Mouse (Mus musculus): Measurements from ENCODE around the gene Sncb. TPM values are rescaled to one million over a fixed set of nuclear protein-coding genes. Genes with fewer than 3 reads are reported as not detected.

Sncb gene
- total and polyA plus RNA-seq, 2 experiments from 2014 or later = 111 to 222 TPM

GRCm38 (mm10) chr13:54749061-54749863 is 17.1 kb downstream of the Sncb start:
- Histone ChIP-seq H3K27ac (peak overlapping the region; percentile 94), H3K27me3 (ENCODE audit: insufficient read depth, low read length) (no peaks in the 10 kb centered on the region), H3K4me2 (ENCODE audit: low read depth, low read length) (peak overlapping the region; percentile 61), H3K9ac (replicated peaks; ENCODE audit: low read length) (peak overlapping the region; percentile 84), H3K4me3 (ENCODE audit: low read length) (peak overlapping the region; percentile 63), H3K36me3 (ENCODE audit: insufficient read depth, low read length) (no peaks in the 10 kb centered on the region), H3K4me1 (ENCODE audit: insufficient read depth, low read length) (peaks cover 25% of the 10 kb centered on the region; the same call in 1 of the 2 replicates), H3K9me3 (ENCODE audit: low read length) (no peaks in the 10 kb centered on the region)
- no peak for TF ChIP-seq CTCF (IDR thresholded peaks at IDR 0.05; ENCODE audit: low read depth)
- DNase-seq (ENCODE audit: low spot score) (peak; percentile 91), ATAC-seq (peak; percentile 82)
- 2% methylated on average over 57 of the region's 100 CpGs for WGBS

GRCm38 (mm10) chr13:54748721-54749060 is 17.7 kb downstream of the Sncb start:
- Histone ChIP-seq H3K9me3 (ENCODE audit: low read length) (no peaks in the 10 kb centered on the region), H3K36me3 (ENCODE audit: insufficient read depth, low read length) (no peaks in the 10 kb centered on the region), H3K9ac (replicated peaks; ENCODE audit: low read length) (peak overlapping the region; percentile 84), H3K4me1 (ENCODE audit: insufficient read depth, low read length) (peaks cover 25% of the 10 kb centered on the region; the same call in 1 of the 2 replicates), H3K27ac (peak overlapping the region; percentile 94), H3K27me3 (ENCODE audit: insufficient read depth, low read length) (no peaks in the 10 kb centered on the region), H3K4me2 (ENCODE audit: low read depth, low read length) (peak overlapping the region; percentile 61), H3K4me3 (ENCODE audit: low read length) (peak overlapping the region; percentile 63)
- DNase-seq (ENCODE audit: low spot score) (no peak), ATAC-seq (peak; percentile 41)
- no peak for TF ChIP-seq CTCF (IDR thresholded peaks at IDR 0.05; ENCODE audit: low read depth)
- 22% methylated on average over 10 of the region's 10 CpGs for WGBS

- H3K9me3 ChIP-seq (ENCODE audit: low read length) = no peaks in the 10 kb centered on the region
- H3K9ac ChIP-seq (replicated peaks; ENCODE audit: low read length) = peak overlapping the region; percentile 84
- H3K36me3 ChIP-seq (ENCODE audit: insufficient read depth, low read length) = no peaks in the 10 kb centered on the region
- no peak for TF ChIP-seq CTCF (IDR thresholded peaks at IDR 0.05; ENCODE audit: low read depth)
- 71% methylated on average over 8 of the region's 8 CpGs for WGBS
- no peak for DNase-seq (ENCODE audit: low spot score)
- H3K4me2 ChIP-seq (ENCODE audit: low read depth, low read length) = peak overlapping the region; percentile 61
- H3K4me3 ChIP-seq (ENCODE audit: low read length) = peak overlapping the region; percentile 63
- ATAC-seq = no peak
- H3K27me3 ChIP-seq (ENCODE audit: insufficient read depth, low read length) = no peaks in the 10 kb centered on the region
- peaks cover 25% of the 10 kb centered on the region; the same call in 1 of the 2 replicates for H3K4me1 ChIP-seq (ENCODE audit: insufficient read depth, low read length)
- peak overlapping the region; percentile 94; the same call in 1 of the 2 replicates for H3K27ac ChIP-seq
Observed at GRCm38 (mm10) chr13:54748190-54748589, 18.2 kb downstream of the Sncb start.

- peak; percentile 48 for DNase-seq (ENCODE audit: low spot score)
- H3K9ac ChIP-seq (replicated peaks; ENCODE audit: low read length) = no peak overlapping the region; the same call in 1 of the 2 replicates
Observed at GRCm38 (mm10) chr13:54746896-54747295, 19.5 kb downstream of the Sncb start.

GRCm38 (mm10) chr13:54746110-54746509 is 20.3 kb downstream of the Sncb start:
- TF ChIP-seq CTCF (IDR thresholded peaks at IDR 0.05; ENCODE audit: low read depth) = no peak
- Histone ChIP-seq H3K4me1 (ENCODE audit: insufficient read depth, low read length) (peaks cover 21% of the 10 kb centered on the region; the same call in 1 of the 2 replicates), H3K27ac (no peak overlapping the region), H3K4me3 (ENCODE audit: low read length) (no peak overlapping the region), H3K4me2 (ENCODE audit: low read depth, low read length) (peak overlapping the region; percentile 30; the same call in 1 of the 2 replicates), H3K36me3 (ENCODE audit: insufficient read depth, low read length) (peaks cover 3% of the 10 kb centered on the region; the same call in 1 of the 2 replicates), H3K9ac (replicated peaks; ENCODE audit: low read length) (no peak overlapping the region), H3K27me3 (ENCODE audit: insufficient read depth, low read length) (no peaks in the 10 kb centered on the region), H3K9me3 (ENCODE audit: low read length) (no peaks in the 10 kb centered on the region)
- no peak for ATAC-seq
- no peak for DNase-seq (ENCODE audit: low spot score)
- 34% methylated on average over 6 of the region's 6 CpGs for WGBS

More at GRCm38 (mm10) chr13:54746896-54747295, 19.5 kb downstream of the Sncb start:
- peak; percentile 28; the same call in 1 of the 2 replicates for TF ChIP-seq CTCF (IDR thresholded peaks at IDR 0.05; ENCODE audit: low read depth)
- H3K27me3 ChIP-seq (ENCODE audit: insufficient read depth, low read length) = no peaks in the 10 kb centered on the region
- H3K9me3 ChIP-seq (ENCODE audit: low read length) = no peaks in the 10 kb centered on the region
- no peak overlapping the region for H3K27ac ChIP-seq
- 16% methylated on average over 10 of the region's 10 CpGs for WGBS
- no peaks in the 10 kb centered on the region for H3K36me3 ChIP-seq (ENCODE audit: insufficient read depth, low read length)
- no peak for ATAC-seq
- H3K4me2 ChIP-seq (ENCODE audit: low read depth, low read length) = peak overlapping the region; percentile 61
- no peak overlapping the region for H3K4me3 ChIP-seq (ENCODE audit: low read length)
- H3K4me1 ChIP-seq (ENCODE audit: insufficient read depth, low read length) = peaks cover 21% of the 10 kb centered on the region; the same call in 1 of the 2 replicates

GRCm38 (mm10) chr13:54738213-54738601 is 28.2 kb downstream of the Sncb start:
- H3K27me3 ChIP-seq (ENCODE audit: insufficient read depth, low read length) = no peaks in the 10 kb centered on the region

More at GRCm38 (mm10) chr13:54738213-54738601, 28.2 kb downstream of the Sncb start:
- H3K36me3 ChIP-seq (ENCODE audit: insufficient read depth, low read length) = peaks cover 23% of the 10 kb centered on the region
- 5% methylated on average over 32 of the region's 34 CpGs for WGBS
- H3K4me1 ChIP-seq (ENCODE audit: insufficient read depth, low read length) = peaks cover 3% of the 10 kb centered on the region; the same call in 1 of the 2 replicates
- peak overlapping the region; percentile 13; the same call in 1 of the 2 replicates for H3K4me3 ChIP-seq (ENCODE audit: low read length)
- TF ChIP-seq CTCF (IDR thresholded peaks at IDR 0.05; ENCODE audit: low read depth) = no peak
- 0 out of 2 replicates have a peak, but pooled peaks have one; percentile 6 for ATAC-seq
- 0 out of 2 replicates have a peak overlapping the region, but pooled peaks have one; percentile 17 for H3K9ac ChIP-seq (replicated peaks; ENCODE audit: low read length)
- H3K27ac ChIP-seq = no peak overlapping the region
- H3K4me2 ChIP-seq (ENCODE audit: low read depth, low read length) = peak overlapping the region; percentile 44
- DNase-seq (ENCODE audit: low spot score) = peak; percentile 53
- H3K9me3 ChIP-seq (ENCODE audit: low read length) = no peaks in the 10 kb centered on the region

Measured in hindbrain, postnatal 0 days (tissue).